Mouse (Mus musculus) hindbrain, embryonic 10.5 days (tissue): ENCODE results near the gene Slc26a5. TPM values are rescaled to one million over a fixed set of nuclear protein-coding genes. Genes with fewer than 3 reads are reported as not detected.

ENCODE experiments used
- polyA plus RNA-seq: library from polyadenylated mRNA; unstranded; fragments of >200 nt; fragmentation: Nextera tagmentation; extraction: Ambion mirVana; gene quantifications from 2 replicates; pipeline ENCODE4 v1.2.1, GENCODE M21; 2016

Gene Slc26a5
- polyA plus RNA-seq, 1 experiment from 2014 or later = not detected

Other genes with a start within 250 kb of the Slc26a5 start
- gene Fbxl13, start 220.0 kb downstream of the Slc26a5 start, polyA plus RNA-seq = 0.20 and 0.41 TPM in 2 replicates
- gene Armc10, start 219.8 kb downstream of the Slc26a5 start, polyA plus RNA-seq = 62.9 and 66.8 TPM in 2 replicates
- gene Napepld, start 164.2 kb downstream of the Slc26a5 start, polyA plus RNA-seq = 5.6 and 6.1 TPM in 2 replicates
- 75.4 and 78.2 TPM in 2 replicates for gene Pmpcb, start 128.5 kb downstream of the Slc26a5 start, polyA plus RNA-seq
- 67.1 and 94.3 TPM in 2 replicates for gene Dnajc2, start 80.4 kb downstream of the Slc26a5 start, polyA plus RNA-seq
- 231 and 236 TPM in 2 replicates for gene Psmc2, start 80.3 kb downstream of the Slc26a5 start, polyA plus RNA-seq